Mouse (Mus musculus) hindlimb bud, embryonic 11.5 days (tissue): Measurements from ENCODE around the gene Tmem45a2.
"Not testable (repeated sequence)": the region's sequence is repeated elsewhere in the genome, so short reads cannot be mapped to it uniquely, and the experiment has no call there.

Source experiments
- DNase-seq: peaks from one replicate; pipeline ENCODE4 v3.0.0-alpha.2; 2012; ENCODE audit warnings: low read depth, low spot score; ENCODE audit errors: extremely low spot score

Gene Tmem45a2

GRCm38 (mm10) chr16:57071132-57071639 lies at the start of gene Tmem45a2:
Gene Tmem45a2, minus strand, starts transcription at chr16:57071372.
- DNase-seq: no peak

GRCm38 (mm10) chr16:57117562-57117961 lies 46.4 kb upstream of the Tmem45a2 start:
- no peak for DNase-seq

DNA sequence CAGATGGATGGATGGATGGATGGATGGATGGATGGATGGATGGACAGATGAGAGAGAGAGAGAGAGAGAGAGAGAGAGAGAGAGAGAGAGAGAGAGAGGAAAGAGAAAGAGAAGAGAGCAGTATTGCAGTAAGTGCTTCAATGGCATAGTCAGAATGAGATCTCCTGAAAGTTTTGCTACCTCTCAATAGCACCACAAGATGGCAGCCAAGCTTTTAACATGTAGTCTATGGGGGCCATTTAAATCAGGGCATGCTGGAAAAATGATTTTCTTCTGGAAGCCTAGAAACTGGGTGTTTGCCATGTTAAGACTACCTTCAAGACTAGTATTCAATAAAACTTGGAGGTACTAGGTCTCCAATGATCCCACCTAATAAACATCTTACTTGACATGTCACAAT lies 44.9 kb upstream of the Tmem45a2 start:
- DNase-seq: no peak

- no peak for DNase-seq
Observed at GRCm38 (mm10) chr16:57106185-57106960, 35.2 kb upstream of the Tmem45a2 start.

- DNase-seq: no peak
Observed at GRCm38 (mm10) chr16:57101174-57101573, 30.0 kb upstream of the Tmem45a2 start.

DNA sequence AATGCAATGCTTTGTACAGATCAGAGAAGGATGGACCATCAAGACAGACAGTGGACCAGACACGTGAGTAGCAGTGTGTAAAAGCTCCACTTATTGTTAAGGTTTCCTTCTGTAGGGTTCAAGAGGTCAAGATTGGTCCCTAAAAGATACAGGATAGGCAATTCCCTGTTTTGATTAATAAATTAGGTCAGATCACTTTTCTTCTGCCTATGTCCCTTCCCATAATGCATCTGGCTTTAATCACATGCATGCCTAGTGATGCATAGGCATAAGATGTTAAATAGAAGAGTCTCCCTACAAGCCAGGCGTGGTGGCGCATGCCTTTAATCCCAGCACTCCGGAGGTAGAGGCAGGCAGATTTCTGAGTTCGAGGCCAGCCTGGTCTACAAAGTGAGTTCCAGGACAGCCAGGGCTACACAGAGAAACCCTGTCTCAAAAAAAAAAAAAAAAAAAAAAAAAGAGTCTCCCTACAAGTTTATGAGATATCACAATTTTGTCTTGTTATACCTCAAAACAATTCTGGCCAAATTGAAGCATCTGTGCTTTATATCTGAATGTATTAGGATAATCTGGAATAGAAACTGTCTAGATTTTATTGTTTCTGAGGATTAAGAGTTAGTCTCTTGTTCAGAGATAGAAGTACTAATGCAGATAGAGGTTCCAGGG lies 28.5 kb upstream of the Tmem45a2 start:
- DNase-seq: no peak

- no peak for DNase-seq
Observed at GRCm38 (mm10) chr16:57098468-57099144, 27.4 kb upstream of the Tmem45a2 start.

DNA sequence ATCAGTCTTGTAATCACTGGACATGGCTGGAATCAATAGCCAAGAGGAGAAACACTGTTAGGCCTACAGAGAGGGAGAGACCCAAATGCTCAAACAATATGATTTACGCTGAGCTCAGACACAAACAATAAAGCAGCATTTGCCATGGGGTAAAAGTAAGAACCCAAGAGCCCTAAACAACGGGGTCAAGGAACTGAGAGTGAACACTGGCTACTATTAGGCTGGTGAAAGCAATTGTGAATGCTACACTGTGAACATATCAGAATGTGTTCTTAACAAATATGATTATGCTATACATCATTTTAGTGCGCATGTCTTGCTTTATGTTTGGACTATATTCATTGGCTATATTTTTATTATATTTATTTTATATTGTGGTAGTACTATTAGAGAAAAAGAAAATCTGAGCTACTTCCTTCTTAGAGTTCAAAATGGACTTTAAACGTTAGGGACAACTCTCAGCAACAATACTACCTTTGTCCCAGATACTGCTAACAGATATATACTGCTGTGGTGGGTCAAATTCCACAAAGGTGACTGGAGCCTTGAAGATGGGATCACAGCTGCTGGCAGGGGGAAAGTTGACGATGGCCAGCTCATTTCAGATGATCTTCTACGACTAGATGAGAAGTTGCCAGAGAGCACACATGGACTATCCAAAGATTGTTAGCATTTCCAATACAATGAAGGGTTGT lies 21.9 kb upstream of the Tmem45a2 start:
- DNase-seq: no peak

- peak; percentile 12 for DNase-seq
Observed at GRCm38 (mm10) chr16:57092460-57092859, 21.3 kb upstream of the Tmem45a2 start.

DNA sequence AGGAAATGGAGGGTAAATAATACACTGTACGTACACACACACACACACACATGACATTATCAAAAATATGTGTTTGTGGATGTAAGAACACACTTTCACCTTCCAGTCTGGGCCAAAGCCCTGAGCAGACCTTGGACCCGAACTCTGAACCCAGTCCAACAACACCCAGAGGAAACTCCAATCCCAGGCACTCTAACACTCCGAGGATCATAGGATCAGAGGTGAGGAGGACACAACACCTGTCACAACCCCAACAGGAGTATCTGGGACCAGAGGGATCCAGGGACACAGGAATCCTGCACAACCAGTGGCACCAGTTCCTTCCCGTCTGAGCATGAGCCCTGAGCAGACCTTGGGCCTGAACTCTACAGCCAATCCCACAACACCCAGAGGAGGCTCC lies 8.4 kb upstream of the Tmem45a2 start:
- no peak for DNase-seq

DNA sequence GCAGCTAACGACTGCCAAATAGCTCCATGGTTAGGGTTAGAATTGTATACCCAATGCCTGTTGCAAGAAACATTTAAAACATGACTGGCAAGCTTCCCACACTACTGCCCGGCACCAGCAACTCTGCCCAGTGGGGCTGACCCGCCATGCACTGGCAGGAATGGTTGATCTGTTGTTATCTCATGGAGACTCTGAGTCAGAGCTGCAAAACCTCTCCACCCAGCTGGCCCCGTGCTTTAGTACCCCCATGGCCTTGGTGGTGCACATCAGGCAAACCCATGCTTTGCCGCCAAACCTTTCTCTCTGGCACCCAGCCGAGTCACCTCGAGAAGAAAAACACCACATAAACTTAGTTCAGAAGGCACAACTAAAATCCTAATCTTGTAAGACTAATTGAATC lies 4.8 kb upstream of the Tmem45a2 start:
- no peak for DNase-seq

GRCm38 (mm10) chr16:57062045-57062444 lies 9.1 kb downstream of the Tmem45a2 start:
- no peak for DNase-seq

DNA sequence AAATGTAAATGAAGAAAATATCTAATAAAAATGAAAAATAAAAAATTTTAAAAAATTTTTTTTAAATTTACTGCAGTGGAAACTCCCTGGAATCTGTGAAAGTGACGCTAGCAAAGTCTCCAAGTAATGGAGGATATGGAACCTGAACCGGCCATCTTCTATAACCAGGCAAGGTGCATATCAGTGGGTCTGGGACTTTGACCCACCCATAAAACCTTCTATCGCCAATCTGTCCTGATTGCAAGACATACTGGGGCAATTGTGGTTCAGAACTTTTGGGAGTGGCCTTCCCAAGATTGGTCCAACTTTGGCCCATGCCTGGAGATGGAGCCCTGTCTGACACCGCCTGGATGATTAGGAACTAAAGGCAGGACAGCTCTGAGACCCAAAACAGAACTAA lies 14.2 kb downstream of the Tmem45a2 start:
- no peak for DNase-seq

DNA sequence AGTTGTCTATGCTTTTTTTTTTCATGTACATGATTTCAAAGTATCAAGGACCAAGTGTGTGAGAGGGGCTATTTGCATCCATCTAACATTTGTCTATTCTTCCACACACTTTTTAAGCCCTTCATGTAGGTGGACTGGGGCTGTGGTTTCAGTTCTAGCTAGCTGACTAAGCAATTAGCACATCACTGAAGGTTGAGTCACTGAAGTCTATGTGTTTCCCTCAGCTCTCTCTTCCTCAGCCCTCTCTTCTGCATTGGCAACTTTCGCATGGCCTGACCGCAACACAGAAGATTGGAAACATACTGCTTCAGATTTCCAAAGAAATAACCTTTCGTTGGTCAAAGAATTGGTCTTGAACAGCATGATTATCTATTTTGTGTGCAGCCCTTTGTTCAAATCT lies 21.2 kb downstream of the Tmem45a2 start:
- DNase-seq: no peak

DNA sequence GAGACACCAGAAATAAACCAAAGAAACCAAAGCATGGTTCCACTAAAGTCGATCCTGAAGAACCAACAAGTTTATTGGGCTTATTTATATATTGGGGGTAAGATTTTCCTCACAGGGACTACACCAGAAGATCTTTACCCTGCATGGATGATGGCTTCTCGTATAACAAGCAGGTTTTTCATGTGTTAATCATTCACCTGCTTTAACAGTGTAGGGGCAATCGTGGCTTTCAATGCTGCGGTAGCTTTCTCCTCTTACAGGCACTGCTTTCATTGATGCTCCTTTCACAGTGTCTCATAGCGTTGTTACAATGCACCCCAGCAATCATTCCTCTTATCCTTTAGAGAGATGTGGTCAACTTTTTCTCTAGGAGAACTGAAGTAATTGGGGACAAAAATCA lies 32.6 kb downstream of the Tmem45a2 start:
- DNase-seq: no peak

- DNase-seq: no peak
Observed at GRCm38 (mm10) chr16:57030150-57030885, 40.9 kb downstream of the Tmem45a2 start.

DNA sequence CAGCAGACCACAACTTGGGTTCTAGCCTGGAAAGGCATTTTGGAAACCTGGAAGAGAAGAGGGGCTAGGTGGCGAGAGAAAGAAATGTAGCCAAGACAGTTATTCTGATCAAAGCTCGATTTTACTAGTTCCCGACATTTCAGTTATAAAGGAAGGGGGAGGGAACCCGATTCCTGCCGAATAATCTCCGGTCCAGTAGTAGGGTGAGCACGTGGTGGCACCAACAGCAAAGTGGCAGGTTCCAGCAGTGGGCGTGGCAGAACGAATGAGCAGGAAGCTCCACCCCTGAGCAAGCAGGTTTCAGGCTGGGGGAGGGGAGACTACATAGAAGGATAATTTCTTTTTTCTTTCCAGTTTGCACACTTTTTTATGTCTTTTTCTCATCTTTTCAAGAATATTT lies 72.9 kb downstream of the Tmem45a2 start:
- DNase-seq: not testable (repeated sequence)
